In the genomic region with DNA sequence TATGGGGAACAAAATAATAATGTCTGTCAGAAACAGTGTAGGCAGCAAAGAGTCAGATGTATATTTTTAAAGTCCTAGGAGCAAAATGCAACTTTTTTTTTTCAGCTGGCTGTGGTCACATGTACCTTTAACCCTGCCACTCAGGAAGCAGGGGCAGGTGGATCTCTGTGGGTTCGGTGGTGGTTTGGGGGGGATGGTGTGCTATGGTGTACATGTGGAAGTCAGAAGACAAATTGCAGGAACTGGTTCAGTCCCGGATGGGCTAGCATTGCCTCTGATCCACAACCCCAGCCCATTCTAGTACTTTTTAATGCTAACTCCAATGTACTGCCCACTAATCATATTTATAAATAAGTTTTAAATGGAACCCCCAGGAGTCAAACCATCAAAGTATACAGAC, we compare ENCODE assay signal across 18 mouse cellular contexts. TPM values are rescaled to one million over a fixed set of nuclear protein-coding genes. Genes with fewer than 3 reads are reported as not detected.
DNase-seq lines count a peak whose midpoint lies in the region; ATAC-seq and TF ChIP-seq lines count a peak whose summit lies in the region.
"Had no signal": no experiment of that assay in that cellular context is flagged by ENCODE, and none has a peak within 500 bp of the region (broad histone marks: within the 10 kb centered on the region; RNA-seq: fewer than 3 reads in every experiment).

No protein-coding gene starts in this region.

- WGBS in liver, embryonic 14.5 days (ENCODE audit: insufficient replicate concordance) = 29% methylated on average over 2 of the region's 2 CpGs
- whole genome bisulfite sequencing in midbrain, postnatal 0 days = 88% methylated on average over 2 of the region's 2 CpGs

- no peaks in the 10 kb centered on the region for H3K9me3 ChIP-seq in liver, embryonic 14.5 days (ENCODE audit: control insufficient read depth, low read length)
- H3K9me3 ChIP-seq in CH12.LX (replicated peaks; ENCODE audit: low read length) = no peaks in the 10 kb centered on the region
- no peaks in the 10 kb centered on the region for H3K9me3 ChIP-seq in midbrain, postnatal 0 days (ENCODE audit: low read length)
- H3K9me3 ChIP-seq: heart, embryonic 13.5 days; limb, embryonic 12.5 days; megakaryocyte, embryonic 14.5 days had no signal

- no peak for TF ChIP-seq CTCF in liver, embryonic 14.5 days (IDR thresholded peaks at IDR 0.05; ENCODE audit: low read depth)
- no peak for TF ChIP-seq CTCF in CH12.LX (conservative IDR thresholded peaks at IDR 0.05 in 1 of 2, IDR thresholded peaks at IDR 0.05 in 1 of 2; ENCODE audit: low read depth in 2 of 2, low read length in 2 of 2)
- no peak for TF ChIP-seq CTCF in midbrain, postnatal 0 days (IDR thresholded peaks at IDR 0.05)

- no peak overlapping the region for H3K4me3 ChIP-seq in liver, embryonic 14.5 days (ENCODE audit: insufficient read depth in 1 of 2, low read depth in 2 of 2, low read length in 2 of 2)
- H3K4me3 ChIP-seq in CH12.LX (replicated peaks in 1 of 3; ENCODE audit: low read depth in 2 of 3, low read length in 2 of 3, poor library complexity in 1 of 3) = no peak overlapping the region
- H3K4me3 ChIP-seq in midbrain, postnatal 0 days (ENCODE audit: low read depth, low read length) = no peak overlapping the region
- H3K4me3 ChIP-seq: gastrocnemius, adult 2 months; heart, embryonic 13.5 days; hindbrain, embryonic 12.5 days; limb, embryonic 12.5 days; megakaryocyte, embryonic 14.5 days had no signal

- no peak overlapping the region for H3K4me2 ChIP-seq in liver, embryonic 14.5 days (ENCODE audit: low read depth)
- H3K4me2 ChIP-seq in CH12.LX (ENCODE audit: insufficient read depth, low read depth, poor library complexity, severe bottlenecking) = no peak overlapping the region
- no peak overlapping the region for H3K4me2 ChIP-seq in midbrain, postnatal 0 days (ENCODE audit: low read depth, low read length, poor library complexity, severe bottlenecking)
- H3K4me2 ChIP-seq: heart, embryonic 13.5 days; hindbrain, embryonic 12.5 days; limb, embryonic 12.5 days had no signal

- no peaks in the 10 kb centered on the region for H3K27me3 ChIP-seq in liver, embryonic 14.5 days (ENCODE audit: control insufficient read depth, insufficient read depth, low read length)
- H3K27me3 ChIP-seq in CH12.LX (replicated peaks) = peaks cover 3% of the 10 kb centered on the region
- H3K27me3 ChIP-seq in midbrain, postnatal 0 days (ENCODE audit: insufficient read depth, low read length) = no peaks in the 10 kb centered on the region
- H3K27me3 ChIP-seq: hindbrain, embryonic 12.5 days; limb, embryonic 12.5 days; megakaryocyte, embryonic 14.5 days had no signal

- no peak overlapping the region for H3K9ac ChIP-seq in liver, embryonic 14.5 days (replicated peaks)
- H3K9ac ChIP-seq in CH12.LX (ENCODE audit: insufficient read depth, low read depth) = no peak overlapping the region
- no peak overlapping the region for H3K9ac ChIP-seq in midbrain, postnatal 0 days (replicated peaks; ENCODE audit: low read length, poor library complexity, severe bottlenecking)
- H3K9ac ChIP-seq: heart, embryonic 13.5 days; hindbrain, embryonic 12.5 days; limb, embryonic 12.5 days had no signal

- no peak for TF ChIP-seq RAD21 in CH12.LX (IDR thresholded peaks at IDR 0.05; ENCODE audit: low read depth, low read length)

- TF ChIP-seq EP300 in liver, embryonic 14.5 days (IDR thresholded peaks at IDR 0.05; ENCODE audit: low read depth) = 0 out of 2 replicates have a peak, but pooled peaks have one; percentile 1
- no peak for TF ChIP-seq EP300 in CH12.LX (IDR thresholded peaks at IDR 0.05; ENCODE audit: low read length)

- no peak for TF ChIP-seq POLR2A in CH12.LX (IDR thresholded peaks at IDR 0.05; ENCODE audit: low read depth, low read length)

- dilution Hi-C loops in CH12.LX (cut with MboI; ENCODE audit: extremely low pct_ligation_motif_present, extremely low pct_unique_long_range_greater_than_20kb, low sequenced_read_pairs) = no loop called here

- H3K4me1 ChIP-seq in liver, embryonic 14.5 days (replicated peaks; ENCODE audit: control insufficient read depth in 2 of 2, insufficient read depth in 2 of 2, low read length in 1 of 2) = peaks cover 33 to 43% of the 10 kb centered on the region in 2 experiments
- H3K4me1 ChIP-seq in CH12.LX (ENCODE audit: control insufficient read depth in 1 of 2, insufficient read depth in 2 of 2) = peaks cover 5 to 26% of the 10 kb centered on the region in 2 experiments; a peak in 3 of 4 replicates
- H3K4me1 ChIP-seq in midbrain, postnatal 0 days (ENCODE audit: insufficient read depth, low read length) = peaks cover 9% of the 10 kb centered on the region

- H3K36me3 ChIP-seq in liver, embryonic 14.5 days (replicated peaks; ENCODE audit: control insufficient read depth, insufficient read depth, low read depth) = no peaks in the 10 kb centered on the region
- no peaks in the 10 kb centered on the region for H3K36me3 ChIP-seq in CH12.LX (replicated peaks in 1 of 2; ENCODE audit: control insufficient read depth in 1 of 2, insufficient read depth in 1 of 2, low read length in 1 of 2)
- no peaks in the 10 kb centered on the region for H3K36me3 ChIP-seq in midbrain, postnatal 0 days (ENCODE audit: insufficient read depth, low read length)
- H3K36me3 ChIP-seq: heart, embryonic 13.5 days; hindbrain, embryonic 12.5 days; limb, embryonic 12.5 days had no signal

- no peak overlapping the region for H3K27ac ChIP-seq in liver, embryonic 14.5 days
- no peak overlapping the region for H3K27ac ChIP-seq in CH12.LX (ENCODE audit: insufficient read depth, low read depth)
- no peak overlapping the region for H3K27ac ChIP-seq in midbrain, postnatal 0 days (ENCODE audit: low read depth, low read length)
- H3K27ac ChIP-seq: gastrocnemius, adult 2 months; heart, embryonic 13.5 days; hindbrain, embryonic 12.5 days; limb, embryonic 12.5 days had no signal

- ATAC-seq in liver, embryonic 14.5 days (ENCODE audit: insufficient read depth) = no peak
- ATAC-seq in midbrain, postnatal 0 days (ENCODE audit: low FRiP score) = no peak
- ATAC-seq: forebrain, embryonic 16.5 days had no signal

- no peaks in the 10 kb centered on the region for H3K79me2 ChIP-seq in CH12.LX (replicated peaks; ENCODE audit: control insufficient read depth, extremely low read depth, insufficient read depth, poor library complexity, severe bottlenecking)

- in situ Hi-C loops in CH12.LX (cut with MboI; ENCODE audit: low pct_ligation_motif_present, low pct_unique_long_range_greater_than_20kb, low sequenced_read_pairs) = no loop called here

- no peak for DNase-seq in liver, embryonic 14.5 days (ENCODE audit: low read depth in 3 of 3, low spot score in 3 of 3)
- DNase-seq in liver (no peak), CH12.LX (ENCODE audit: extremely low read depth) (no peak)
- peak; percentile 72 for DNase-seq in naive thymus-derived CD4-positive, alpha-beta T cell, adult 2 months (ENCODE audit: low read depth)
- DNase-seq in thymus, postnatal 25 days = peak; percentile 86
- no peak for DNase-seq in right cerebral cortex, postnatal 14 days
- no peak for DNase-seq in midbrain, postnatal 0 days (ENCODE audit: low spot score)
- DNase-seq in urinary bladder, postnatal 10 days (ENCODE audit: low spot score) = no peak
- DNase-seq: cerebellum, adult 11 months; gastrocnemius, adult 2 months; kidney, adult 11 months; kidney, postnatal 25 days; lung, adult 2 months had no signal

TF ChIP-seq in CH12.LX, 34 proteins besides CTCF, POLR2A, EP300 and RAD21:
- TF ChIP-seq ZKSCAN1 (IDR thresholded peaks at IDR 0.05; ENCODE audit: borderline replicate concordance, low read depth, low read length) (no peak), ZNF384 (IDR thresholded peaks at IDR 0.05; ENCODE audit: low read depth, low read length) (0 out of 2 replicates have a peak, but pooled peaks have one; percentile 32)
TF ChIP-seq in CH12.LX: peak in this region for 1.

RNA-seq across cellular contexts. Expression of a gene that starts 45.6 kb away (rescaled TPM):
- 3.2 and 3.4 TPM in 2 replicates for polyA plus RNA-seq in liver, embryonic 14.5 days (2012; rRNA removed)
- 12.8 and 15.8 TPM in 2 replicates for polyA plus RNA-seq in liver, embryonic 14.5 days (2014; fragmentation: Nextera tagmentation; extraction: Ambion mirVana)
- total RNA-seq in CH12.LX (2012; rRNA removed) (5.7 and 9.7 TPM in 2 replicates), CH12.LX (2014; rRNA removed) (1.2 and 1.7 TPM in 2 replicates)
- 3.7 TPM in 2 replicates for polyA plus RNA-seq in CH12.LX (2012; ENCODE audit: insufficient read length, low read depth)
- total RNA-seq in midbrain, postnatal 0 days (2014; rRNA removed) = 26.6 and 26.7 TPM in 2 replicates
- 19.7 and 21.5 TPM in 2 replicates for polyA plus RNA-seq in midbrain, postnatal 0 days (2015; fragmentation: Nextera tagmentation; extraction: Ambion mirVana)

Comparison
In these comparisons a context has a peak if more than half of its experiments do, and no peak if none do; other contexts are left out.
1. DNase-seq: peak in naive thymus-derived CD4-positive, alpha-beta T cell, adult 2 months (single experiment) and thymus, postnatal 25 days (single experiment); none in liver, embryonic 14.5 days (0 of 3), liver (single experiment), CH12.LX (single experiment), right cerebral cortex, postnatal 14 days (single experiment), midbrain, postnatal 0 days (single experiment) and urinary bladder, postnatal 10 days (single experiment).